ENCODE assay signal across 8 mouse cellular contexts in genomic region chr14:7568382-7568781, GRCm38 (mm10). TPM values are rescaled to one million over a fixed set of nuclear protein-coding genes. Genes with fewer than 3 reads are reported as not detected.
A peak's percentile ranks its signal among the peaks of the same experiment; 100 is the strongest.
DNase-seq lines count a peak whose midpoint lies in the region; ATAC-seq lines count a peak whose summit lies in the region.
"Not testable (repeated sequence)": the region's sequence is repeated elsewhere in the genome, so short reads cannot be mapped to it uniquely, and the experiment has no call there.
"Had no signal": no experiment of that assay in that cellular context is flagged by ENCODE, and none has a peak within 500 bp of the region (broad histone marks: within the 10 kb centered on the region; RNA-seq: fewer than 3 reads in every experiment).

TSS of gene Gm3558 (minus strand) at chr14:7568566.

- H3K36me3 ChIP-seq in forebrain, embryonic 13.5 days (ENCODE audit: poor library complexity, severe bottlenecking); heart, embryonic 15.5 days; intestine, embryonic 16.5 days (ENCODE audit: control insufficient read depth, insufficient read depth, low read length); lung, embryonic 15.5 days; neural tube, embryonic 14.5 days (ENCODE audit: control insufficient read depth, insufficient read depth, low read length): not testable (repeated sequence)

- not testable (repeated sequence) for H3K27me3 ChIP-seq in forebrain, embryonic 13.5 days; heart, embryonic 15.5 days; intestine, embryonic 16.5 days (replicated peaks; ENCODE audit: control insufficient read depth, insufficient read depth, low read length); lung, embryonic 15.5 days; neural tube, embryonic 14.5 days (ENCODE audit: control insufficient read depth, insufficient read depth, low read length)

- WGBS in forebrain, embryonic 13.5 days: 0% methylated on average over 2 of the region's 34 CpGs
- no CpG with 5 or more reads among the region's 34 CpGs for WGBS in heart, embryonic 15.5 days
- no CpG with 5 or more reads among the region's 34 CpGs for WGBS in intestine, embryonic 16.5 days
- WGBS in lung, embryonic 15.5 days: 0% methylated on average over 4 of the region's 34 CpGs
- 0% methylated on average over 2 of the region's 34 CpGs for WGBS in neural tube, embryonic 14.5 days

- intact Hi-C loops in left cerebral cortex, postnatal 10 days (cut with DNase I): not testable (repeated sequence)

- H3K9ac ChIP-seq in forebrain, embryonic 13.5 days: peak within 1 kb of the TSS; percentile 65
- H3K9ac ChIP-seq in heart, embryonic 15.5 days; intestine, embryonic 16.5 days (ENCODE audit: low read depth, low read length); lung, embryonic 15.5 days: not testable (repeated sequence)
- H3K9ac ChIP-seq in neural tube, embryonic 14.5 days (replicated peaks; ENCODE audit: low read depth, low read length): 0 out of 2 replicates have a peak within 1 kb of the TSS, but pooled peaks have one; percentile 32

- H3K4me3 ChIP-seq in forebrain, embryonic 13.5 days: peak within 1 kb of the TSS; percentile 46
- peak within 1 kb of the TSS; percentile 47 for H3K4me3 ChIP-seq in heart, embryonic 15.5 days
- H3K4me3 ChIP-seq in intestine, embryonic 16.5 days (ENCODE audit: low read length): peak within 1 kb of the TSS; percentile 35
- peak within 1 kb of the TSS; percentile 38 for H3K4me3 ChIP-seq in lung, embryonic 15.5 days
- peak within 1 kb of the TSS; percentile 35 for H3K4me3 ChIP-seq in neural tube, embryonic 14.5 days (ENCODE audit: low read depth, low read length)

- not testable (repeated sequence) for ATAC-seq in forebrain, embryonic 13.5 days; heart, embryonic 15.5 days (replicated peaks; ENCODE audit: insufficient number of reproducible peaks, insufficient read depth, low FRiP score, low read depth); intestine, embryonic 16.5 days; lung, embryonic 15.5 days (ENCODE audit: borderline replicate concordance, extremely low read depth, low FRiP score, low TSS enrichment); neural tube, embryonic 14.5 days (ENCODE audit: low read depth)

- DNase-seq in cerebellum, postnatal 10 days: peak; percentile 3 to 6
- DNase-seq in left cerebral cortex, postnatal 10 days (ENCODE audit: extremely low spot score in 1 of 2, low spot score in 2 of 2): not testable (repeated sequence)

- H3K9me3 ChIP-seq in forebrain, embryonic 13.5 days (replicated peaks); heart, embryonic 15.5 days (replicated peaks); intestine, embryonic 16.5 days (ENCODE audit: control insufficient read depth, low read length); lung, embryonic 15.5 days; neural tube, embryonic 14.5 days (ENCODE audit: control insufficient read depth, low read length): not testable (repeated sequence)

- not testable (repeated sequence) for H3K27ac ChIP-seq in forebrain, embryonic 13.5 days; heart, embryonic 15.5 days; intestine, embryonic 16.5 days (ENCODE audit: low read length); lung, embryonic 15.5 days; neural tube, embryonic 14.5 days (ENCODE audit: low read depth, low read length)

- H3K4me1 ChIP-seq in forebrain, embryonic 13.5 days; heart, embryonic 15.5 days (replicated peaks); intestine, embryonic 16.5 days (ENCODE audit: control insufficient read depth, insufficient read depth, low read length); lung, embryonic 15.5 days; neural tube, embryonic 14.5 days (ENCODE audit: control insufficient read depth, insufficient read depth, low read length): not testable (repeated sequence)

- peak within 1 kb of the TSS; percentile 72 for H3K4me2 ChIP-seq in forebrain, embryonic 13.5 days
- H3K4me2 ChIP-seq in heart, embryonic 15.5 days: peak within 1 kb of the TSS; percentile 79
- H3K4me2 ChIP-seq in intestine, embryonic 16.5 days (ENCODE audit: low read depth, low read length): peak within 1 kb of the TSS; percentile 62
- peak within 1 kb of the TSS; percentile 71 for H3K4me2 ChIP-seq in lung, embryonic 15.5 days
- peak within 1 kb of the TSS; percentile 45 for H3K4me2 ChIP-seq in neural tube, embryonic 14.5 days (ENCODE audit: low read depth, low read length)

RNA-seq across cellular contexts. Expression of gene Gm3558, which starts in this region (rescaled TPM):
- 1.7 and 2.6 TPM in 2 replicates for polyA plus RNA-seq in forebrain, embryonic 13.5 days (2015; fragmentation: Nextera tagmentation; extraction: Ambion mirVana)
- polyA plus RNA-seq in heart, embryonic 15.5 days (2015; fragmentation: Nextera tagmentation; extraction: Ambion mirVana): 0.34 and 0.44 TPM in 2 replicates
- polyA plus RNA-seq in intestine, embryonic 16.5 days (2015; fragmentation: Nextera tagmentation; extraction: Ambion mirVana): 0.34 and 0.37 TPM in 2 replicates
- 10 to 100 TPM; 13.4 to 14.0 TPM for total RNA-seq in left cerebral cortex, postnatal 10 days (2021)
- 0.15 and 0.31 TPM in 2 replicates for polyA plus RNA-seq in lung, embryonic 15.5 days (2015; fragmentation: Nextera tagmentation; extraction: Ambion mirVana)
- polyA plus RNA-seq in neural tube, embryonic 14.5 days (2014; fragmentation: Nextera tagmentation; extraction: Ambion mirVana): 7.2 and 7.9 TPM in 2 replicates
- polyA plus RNA-seq: spleen, adult 2 months had no signal
